Mouse (Mus musculus) heart, adult 2 months (tissue): Measurements from ENCODE around the gene Zfp661. TPM values are rescaled to one million over a fixed set of nuclear protein-coding genes. Genes with fewer than 3 reads are reported as not detected.

Experiments used
- DNase-seq, 2 experiments: peaks; one replicate each; pipeline ENCODE4 v3.0.0; 2021
- H3K27ac ChIP-seq: fragments of 200-600 bp; 2 replicates; pipeline ENCODE4 v1.8.1; 2022
- H3K27me3 ChIP-seq: fragments of 200-500 bp; 2 replicates; pipeline ENCODE4 v1.6.1; 2012; ENCODE audit warnings: mild to moderate bottlenecking, low read length, inconsistent platforms, mixed read lengths; ENCODE audit not compliant: control insufficient read depth, insufficient read depth
- H3K36me3 ChIP-seq: fragments of 200-500 bp; 2 replicates; pipeline ENCODE4 v1.6.1; 2012; ENCODE audit warnings: low read length, inconsistent platforms; ENCODE audit not compliant: control insufficient read depth, insufficient read depth
- H3K4me1 ChIP-seq: fragments of 200-500 bp; 2 replicates; pipeline ENCODE4 v1.6.1; 2011; ENCODE audit warnings: low read length; ENCODE audit not compliant: control insufficient read depth, insufficient read depth
- H3K4me3 ChIP-seq: fragments of 200-600 bp; 2 replicates; pipeline ENCODE4 v1.8.1; 2022
- H3K79me2 ChIP-seq: fragments of 200-500 bp; replicated peaks from 2 replicates; pipeline ENCODE4 v1.6.1; 2012; ENCODE audit warnings: mild to moderate bottlenecking, inconsistent platforms, low read length, moderate library complexity, mixed read lengths; ENCODE audit not compliant: control insufficient read depth, insufficient read depth
- H3K9ac ChIP-seq: fragments of 200-500 bp; 2 replicates; pipeline ENCODE4 v1.6.1; 2012; ENCODE audit warnings: low read depth, mild to moderate bottlenecking, control low read depth, inconsistent platforms, low read length, mixed read lengths
- CTCF ChIP-seq: fragments of 200-600 bp; IDR thresholded peaks from 2 replicates; pipeline ENCODE4 v1.8.1; 2022; ENCODE audit warnings: antibody characterized with exemption, mild to moderate bottlenecking, moderate library complexity
- EP300 ChIP-seq: fragments of 200-500 bp; IDR thresholded peaks from 2 replicates; pipeline ENCODE4 v1.6.1; 2011; ENCODE audit warnings: low read depth, low read length, control low read depth; ENCODE audit not compliant: insufficient read depth
- POLR2A ChIP-seq: fragments of 200-500 bp; IDR thresholded peaks from 2 replicates; pipeline ENCODE4 v1.6.1; 2011; ENCODE audit warnings: mild to moderate bottlenecking, low read depth, low read length, control low read depth; ENCODE audit not compliant: insufficient read depth
- WGBS: fragments of 180-500 bp; shearing (Covaris S2); methylation state at CpG from one replicate; pipeline ENCODE4 v1.1.7; 2018; 5-methylcytosine and 5-hydroxymethylcytosine counted together
- intact Hi-C: fragments of 180-260 bp; cut with DNase I; formaldehyde crosslinking; loops from one replicate; pipeline ENCODE4 v1.15.1; 2025
- polyA plus RNA-seq: library from polyadenylated mRNA; depleted of rRNA; stranded (reverse); fragments of >200 nt; gene quantifications from 2 replicates; pipeline ENCODE4 v1.2.3, GENCODE M21; 2012
- total RNA-seq, 2 experiments: library from RNA; stranded (reverse); gene quantifications; 2 replicates each; pipeline ENCODE4 v1.2.3; 2021

Gene Zfp661
- total and polyA plus RNA-seq, 3 experiments: 1.5 to 2.0 (median 1.7) TPM

- 59% methylated on average over 5 of the region's 5 CpGs for WGBS
- Histone ChIP-seq H3K4me3 (no peak overlapping the region), H3K79me2 (no peaks in the 10 kb centered on the region), H3K27me3 (no peaks in the 10 kb centered on the region), H3K4me1 (no peaks in the 10 kb centered on the region), H3K27ac (no peak overlapping the region), H3K36me3 (no peaks in the 10 kb centered on the region), H3K9ac (no peak overlapping the region)
- no peak for DNase-seq
- intact Hi-C loops: no loop called here
- TF ChIP-seq EP300 (no peak), CTCF (no peak), POLR2A (no peak)
These were observed 38.8 kb upstream of the Zfp661 start for GRCm38 (mm10) chr2:127625659-127626058.

GRCm38 (mm10) chr2:127624786-127625185 lies 37.9 kb upstream of the Zfp661 start:
- no peak for DNase-seq
- H3K27ac ChIP-seq: no peak overlapping the region
- intact Hi-C loops: no loop called here
- no peaks in the 10 kb centered on the region for H3K36me3 ChIP-seq
- 87% methylated on average over 2 of the region's 2 CpGs for WGBS
- no peaks in the 10 kb centered on the region for H3K4me1 ChIP-seq
- no peak overlapping the region for H3K4me3 ChIP-seq
- no peak overlapping the region for H3K9ac ChIP-seq
- no peaks in the 10 kb centered on the region for H3K27me3 ChIP-seq
- no peak for TF ChIP-seq EP300
- TF ChIP-seq POLR2A: no peak
- TF ChIP-seq CTCF: no peak
- H3K79me2 ChIP-seq: no peaks in the 10 kb centered on the region

- no peaks in the 10 kb centered on the region for H3K79me2 ChIP-seq
- intact Hi-C loops: no loop called here
- no peak overlapping the region for H3K27ac ChIP-seq
- H3K9ac ChIP-seq: no peak overlapping the region
- DNase-seq: no peak
- H3K4me1 ChIP-seq: no peaks in the 10 kb centered on the region; the same call in 1 of the 2 replicates
- no peaks in the 10 kb centered on the region for H3K36me3 ChIP-seq
- no peak overlapping the region for H3K4me3 ChIP-seq
- no peak for TF ChIP-seq CTCF
- no peak for TF ChIP-seq POLR2A
- TF ChIP-seq EP300: no peak
- no peaks in the 10 kb centered on the region for H3K27me3 ChIP-seq
- WGBS: 54% methylated on average over 3 of the region's 3 CpGs
These were observed 35.2 kb upstream of the Zfp661 start for GRCm38 (mm10) chr2:127622065-127622464.

GRCm38 (mm10) chr2:127619311-127619710 lies 32.4 kb upstream of the Zfp661 start:
- Histone ChIP-seq H3K27ac (no peak overlapping the region), H3K4me3 (no peak overlapping the region), H3K9ac (no peak overlapping the region), H3K79me2 (no peaks in the 10 kb centered on the region), H3K27me3 (no peaks in the 10 kb centered on the region), H3K4me1 (no peaks in the 10 kb centered on the region; the same call in 1 of the 2 replicates), H3K36me3 (no peaks in the 10 kb centered on the region)
- TF ChIP-seq CTCF (no peak), POLR2A (no peak), EP300 (no peak)
- DNase-seq: no peak
- WGBS: 74% methylated on average over 3 of the region's 3 CpGs
- intact Hi-C loops: loop anchor here (10.0 kb wide), 1 partner anchor 225 kb away; no protein-coding TSS in a partner anchor

- Histone ChIP-seq H3K36me3 (no peaks in the 10 kb centered on the region), H3K4me1 (no peaks in the 10 kb centered on the region), H3K4me3 (no peak overlapping the region), H3K27me3 (no peaks in the 10 kb centered on the region), H3K9ac (no peak overlapping the region), H3K79me2 (no peaks in the 10 kb centered on the region), H3K27ac (no peak overlapping the region)
- intact Hi-C loops: loop anchor here (10.0 kb wide), 1 partner anchor 233 kb away; no protein-coding TSS in a partner anchor
- 83% methylated on average over 4 of the region's 4 CpGs for WGBS
- TF ChIP-seq POLR2A (no peak), EP300 (no peak), CTCF (no peak)
- DNase-seq: no peak
These were observed 25.4 kb upstream of the Zfp661 start for GRCm38 (mm10) chr2:127612288-127612687.

GRCm38 (mm10) chr2:127611386-127611785 lies 24.5 kb upstream of the Zfp661 start:
- intact Hi-C loops: loop anchor here (10.0 kb wide), 1 partner anchor 233 kb away; no protein-coding TSS in a partner anchor
- Histone ChIP-seq H3K27me3 (no peaks in the 10 kb centered on the region), H3K4me1 (no peaks in the 10 kb centered on the region), H3K9ac (no peak overlapping the region), H3K4me3 (no peak overlapping the region), H3K27ac (no peak overlapping the region), H3K79me2 (no peaks in the 10 kb centered on the region), H3K36me3 (no peaks in the 10 kb centered on the region)
- TF ChIP-seq CTCF (no peak), POLR2A (no peak), EP300 (no peak)
- 53% methylated on average over 4 of the region's 4 CpGs for WGBS
- no peak for DNase-seq
